Mouse (Mus musculus) 3T3-L1 (cell line): Measurements from ENCODE around the gene BC025920.

Experiments
- DNase-seq: peaks from one replicate; pipeline ENCODE4 v3.0.0-alpha.2; 2015; ENCODE audit warnings: low read depth, low spot score

BC025920 gene

DNA sequence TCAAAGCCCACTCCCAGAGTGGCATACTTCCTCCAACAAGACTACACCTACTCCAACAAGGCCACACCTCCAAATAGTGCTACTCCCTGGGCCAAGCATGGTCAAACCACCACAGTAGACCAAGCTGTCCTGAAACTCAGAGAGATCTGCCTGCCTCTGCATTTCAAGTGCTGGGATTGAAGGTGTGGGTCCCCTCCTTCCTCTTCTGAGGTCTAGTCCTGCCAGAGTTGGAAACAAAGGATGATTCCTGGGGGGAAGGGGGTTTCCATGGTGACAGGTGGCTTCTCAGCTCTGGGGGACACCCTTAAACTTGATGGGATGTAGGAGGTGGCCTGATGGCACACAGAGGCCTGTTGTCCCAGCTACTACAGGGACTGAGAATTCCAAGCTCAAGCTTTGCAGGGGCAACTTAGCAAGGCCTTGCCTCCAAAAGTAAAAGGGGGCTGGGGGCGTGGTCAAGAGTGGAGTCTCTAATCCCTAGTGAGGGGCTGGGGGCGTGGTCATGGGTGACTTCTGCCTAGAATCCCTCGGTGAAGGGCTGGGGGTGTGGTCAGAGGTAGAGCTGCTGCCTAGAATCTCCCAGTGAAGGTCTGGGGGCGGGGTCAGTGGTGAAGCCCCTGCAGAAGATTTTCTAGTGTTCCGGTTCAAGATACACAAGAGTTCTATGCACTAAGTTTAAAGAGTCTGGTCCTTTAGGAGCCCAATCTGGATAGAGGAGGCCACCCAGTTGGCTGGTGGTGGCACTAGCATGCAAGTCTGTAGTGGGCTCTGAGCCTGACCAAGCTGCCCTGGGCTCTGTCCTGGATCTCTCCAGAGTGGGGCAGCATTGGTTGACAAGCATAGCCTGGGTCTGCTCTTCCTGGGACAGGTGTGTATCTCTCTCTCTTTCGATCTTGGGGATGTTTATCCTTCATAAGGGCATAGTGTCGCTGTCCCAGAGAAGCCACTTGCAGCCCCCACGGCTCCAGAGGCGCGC is 31.7 kb upstream of the BC025920 start, which contains the start of gene Tle2:
Gene Tle2 (plus strand): TSS at position 481 of the 976 bp plus-strand sequence.
- no peak for DNase-seq

GRCm38 (mm10) chr10:81575208-81575631 is 30.9 kb upstream of the BC025920 start:
- DNase-seq: no peak

DNA sequence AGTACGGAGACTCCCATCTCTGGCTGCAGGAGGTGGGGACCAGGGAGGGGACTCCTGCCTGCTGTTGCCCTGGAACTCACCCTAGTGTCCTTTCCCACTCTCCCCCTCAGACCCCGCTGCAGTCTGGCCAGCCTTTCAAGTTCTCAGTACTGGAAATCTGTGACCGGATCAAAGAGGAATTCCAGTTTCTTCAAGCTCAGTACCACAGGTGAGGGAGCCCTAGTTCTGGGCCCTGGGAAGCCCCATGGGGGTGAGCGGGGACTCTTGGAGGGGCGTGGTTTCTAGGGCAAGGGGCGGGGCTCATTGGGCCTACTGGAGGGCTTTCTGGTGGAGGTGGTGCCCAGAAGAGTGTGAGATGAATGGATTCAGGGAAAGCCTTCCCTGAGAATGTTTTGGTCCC is 30.4 kb upstream of the BC025920 start:
- peak; percentile 54 for DNase-seq

GRCm38 (mm10) chr10:81579967-81580366 is 26.1 kb upstream of the BC025920 start:
- no peak for DNase-seq

GRCm38 (mm10) chr10:81580441-81581070 is 25.5 kb upstream of the BC025920 start:
- no peak for DNase-seq

DNA sequence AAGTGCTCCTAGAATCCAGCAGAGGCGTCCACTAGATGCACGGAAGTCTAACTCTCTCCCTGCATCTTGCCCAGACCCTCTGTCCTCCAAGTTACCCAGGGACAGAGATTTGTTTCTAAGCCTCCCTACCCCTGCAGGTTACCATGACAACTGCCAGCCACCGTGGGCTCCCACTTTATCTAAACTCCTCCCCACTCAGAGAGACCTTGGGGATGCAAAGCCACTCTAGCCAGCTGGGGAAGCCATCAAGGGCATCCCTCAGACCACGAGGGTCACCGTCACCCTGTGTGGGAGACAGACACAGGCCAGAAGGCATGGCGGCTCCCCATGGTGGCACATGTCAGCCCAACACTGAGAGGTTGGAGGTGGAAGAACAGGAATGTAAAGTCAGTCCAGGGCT is 22.7 kb upstream of the BC025920 start:
- no peak for DNase-seq

DNA sequence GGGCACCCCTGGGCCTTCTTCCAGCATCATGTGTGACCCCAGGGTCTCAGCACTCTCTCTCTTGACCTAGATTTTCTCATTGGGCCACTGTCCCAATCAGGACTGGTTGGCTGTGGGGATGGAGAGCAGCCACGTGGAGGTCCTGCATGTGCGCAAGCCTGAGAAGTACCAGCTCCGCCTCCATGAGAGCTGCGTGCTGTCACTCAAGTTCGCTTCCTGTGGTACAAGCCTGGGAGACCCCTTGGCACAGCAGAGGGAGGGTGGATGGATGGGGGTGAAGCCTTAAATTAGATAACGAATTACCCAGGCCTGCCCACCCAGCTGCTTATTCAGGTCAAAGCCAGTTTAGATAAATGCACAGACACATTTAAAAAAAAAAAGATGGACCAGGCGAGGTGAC is 17.3 kb upstream of the BC025920 start:
- no peak for DNase-seq

- peak; percentile 33 for DNase-seq
Measured at GRCm38 (mm10) chr10:81591846-81592245, 14.2 kb upstream of the BC025920 start.

GRCm38 (mm10) chr10:81592631-81593030 is 13.4 kb upstream of the BC025920 start:
- no peak for DNase-seq

DNA sequence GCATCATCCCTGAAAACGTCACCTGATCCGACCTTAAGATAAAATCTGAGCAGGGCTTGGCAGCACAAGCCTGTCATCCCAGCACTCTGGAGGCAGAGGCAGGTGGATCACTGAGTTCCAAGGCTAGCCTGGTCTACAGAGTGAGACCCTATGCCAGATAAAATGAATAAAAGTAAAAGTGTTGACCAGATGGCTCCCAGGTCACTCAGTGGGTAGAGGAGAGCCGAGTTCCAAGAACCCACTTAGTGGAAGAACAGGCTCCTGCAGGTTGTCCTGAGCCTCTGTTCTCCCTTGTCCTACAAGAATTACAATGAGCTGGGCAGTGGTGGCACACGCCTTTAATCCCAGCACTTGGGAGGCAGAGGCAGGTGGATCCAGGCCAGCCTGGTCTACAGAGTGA is 12.8 kb upstream of the BC025920 start:
- no peak for DNase-seq

DNA sequence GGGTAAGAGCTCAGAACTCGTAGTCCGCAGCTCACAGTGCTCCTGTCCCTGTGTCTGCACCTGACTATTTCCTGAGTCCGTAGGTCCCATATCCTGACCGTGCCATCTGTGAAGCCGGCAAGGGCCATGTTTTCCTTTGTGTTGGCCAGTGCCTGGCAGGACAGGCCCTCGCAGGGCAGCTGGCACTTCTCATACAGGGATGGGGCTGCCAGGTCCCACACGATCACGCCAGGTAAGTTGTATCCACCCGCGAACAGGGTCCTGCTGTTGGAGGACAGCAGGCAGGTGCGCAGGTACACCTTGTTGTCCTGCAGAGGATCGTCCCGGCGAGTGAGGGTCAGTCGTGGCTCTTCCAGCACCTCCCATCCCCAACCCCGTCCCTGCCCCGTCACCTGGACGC is 12.1 kb upstream of the BC025920 start:
- no peak for DNase-seq

DNA sequence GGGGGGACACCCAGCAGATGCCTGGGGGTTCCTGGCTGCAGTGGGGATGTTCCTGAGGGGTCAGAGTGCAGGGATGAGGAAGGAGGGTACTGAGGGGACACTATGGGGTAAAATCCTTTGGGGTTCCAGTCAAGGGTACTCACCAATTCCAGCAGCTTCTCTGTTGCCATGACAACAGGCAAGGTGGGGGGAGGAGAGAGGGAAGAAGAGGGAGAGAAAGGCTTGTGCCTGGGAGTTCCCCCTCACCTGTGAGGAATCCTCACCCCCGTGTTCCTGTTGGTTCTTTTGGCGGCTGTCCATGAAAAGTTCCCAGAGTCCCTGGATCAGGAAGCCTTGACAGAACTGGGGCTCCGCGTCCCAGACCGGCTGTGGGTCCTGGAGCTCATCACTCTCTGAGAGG is 10.5 kb upstream of the BC025920 start:
- DNase-seq: no peak

GRCm38 (mm10) chr10:81596611-81597010 is 9.5 kb upstream of the BC025920 start:
- DNase-seq: peak; percentile 94

DNA sequence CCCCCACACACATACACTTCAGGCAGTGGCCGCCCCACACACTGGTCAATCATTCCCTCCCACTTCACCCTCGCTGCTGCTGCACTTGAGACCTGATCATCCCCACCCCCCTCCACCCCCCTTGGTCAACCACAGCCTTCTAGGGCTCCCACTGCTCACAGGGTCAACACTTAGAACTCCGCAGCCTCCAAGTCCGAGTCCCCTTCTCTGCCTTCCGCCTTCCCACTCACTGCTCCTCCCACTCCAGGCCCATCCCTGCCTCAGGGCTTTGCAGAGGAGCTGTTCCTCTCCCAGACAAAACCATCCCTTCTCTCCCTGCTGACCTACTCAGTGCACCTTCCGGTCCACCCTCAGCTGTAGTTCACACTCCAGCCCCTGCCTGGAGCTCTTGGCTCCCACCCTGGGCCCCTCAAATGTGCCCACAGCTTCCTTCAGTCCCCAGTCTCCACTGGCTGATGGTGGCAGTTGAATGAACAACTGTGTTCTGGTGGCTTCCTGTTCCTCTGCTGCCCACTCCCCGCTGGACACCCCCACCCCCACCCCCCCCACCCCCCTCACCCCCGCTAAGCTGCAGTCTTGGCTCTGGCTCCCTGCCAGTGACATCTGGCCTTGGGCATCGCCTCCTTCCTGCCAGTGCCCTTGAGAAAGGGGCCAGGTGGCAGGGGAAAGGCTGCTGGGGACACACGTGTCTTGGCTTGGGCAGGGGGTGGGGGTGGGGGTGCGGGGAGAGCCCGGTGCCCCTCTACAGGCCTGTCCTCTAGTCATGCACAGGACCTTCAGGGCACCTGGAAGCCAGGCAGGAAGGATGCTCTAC is 8.7 kb upstream of the BC025920 start:
- DNase-seq: peak; percentile 96

DNA sequence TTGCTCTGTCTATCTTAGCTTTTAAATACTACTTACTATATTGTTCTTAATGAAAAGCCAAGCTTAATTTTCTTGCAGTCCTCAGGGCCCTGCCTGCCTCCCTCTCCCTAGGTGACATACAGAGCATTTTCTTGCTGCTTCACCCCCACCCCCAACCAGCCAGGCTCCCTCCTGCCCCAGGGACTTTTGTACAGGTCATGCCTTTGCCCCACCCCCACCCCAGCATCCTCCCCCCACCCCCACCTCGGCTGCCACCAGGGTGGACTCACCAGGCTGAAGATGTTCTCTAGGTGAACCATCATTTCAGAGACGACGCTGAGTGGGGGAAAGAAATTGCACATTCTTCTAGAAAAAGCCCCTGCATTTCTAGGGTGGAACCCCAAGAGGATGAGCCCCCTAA is 7.7 kb upstream of the BC025920 start:
- DNase-seq: no peak

DNA sequence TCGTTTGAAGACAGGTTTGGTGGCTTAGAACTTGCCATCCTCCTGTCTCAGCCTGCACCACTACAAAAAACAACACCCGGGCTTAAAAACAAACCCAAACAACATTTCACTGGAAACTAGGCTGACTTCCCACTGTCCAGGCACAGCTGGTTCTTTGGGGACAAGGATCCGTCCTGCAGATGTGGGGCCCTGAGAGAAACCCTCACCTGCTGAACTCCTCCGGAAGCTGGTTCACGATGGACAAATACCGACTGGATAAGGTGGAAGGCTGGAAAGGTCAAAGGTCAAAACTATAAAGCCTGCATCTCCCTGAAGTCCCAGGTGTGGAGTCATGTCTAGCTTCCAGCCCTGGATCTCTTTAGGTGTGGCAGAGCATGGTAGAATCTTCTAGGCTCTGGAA is 7.2 kb upstream of the BC025920 start:
- no peak for DNase-seq

DNA sequence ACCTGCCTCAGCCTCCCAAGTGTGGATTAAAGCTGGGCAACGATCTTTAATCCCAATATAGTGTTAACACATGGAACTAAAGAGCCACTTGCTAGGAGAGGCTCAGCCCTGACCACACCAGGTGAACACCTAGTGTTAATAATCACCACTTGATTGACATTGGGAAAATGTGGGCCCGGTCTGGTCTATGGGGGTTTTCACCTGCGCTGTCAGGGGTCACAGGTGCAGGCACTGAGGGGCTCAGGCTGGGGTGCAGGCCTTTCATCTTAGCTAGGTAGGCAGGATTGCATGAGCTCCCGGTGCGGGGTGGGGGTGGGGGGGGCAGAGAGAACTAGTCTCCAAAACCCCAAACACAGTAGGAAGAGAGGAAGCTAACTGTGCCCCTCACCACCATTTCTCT is 6.4 kb upstream of the BC025920 start:
- no peak for DNase-seq

- DNase-seq: no peak
Measured at GRCm38 (mm10) chr10:81600096-81600495, 6.0 kb upstream of the BC025920 start.

GRCm38 (mm10) chr10:81600738-81601203 is 5.3 kb upstream of the BC025920 start, which contains the start of gene Tle6:
Gene Tle6 (minus strand): TSS chr10:81601073.
- peak; percentile 78 for DNase-seq

GRCm38 (mm10) chr10:81601396-81601905 is 4.6 kb upstream of the BC025920 start:
- DNase-seq: no peak

- DNase-seq: peak; percentile 78
Measured at GRCm38 (mm10) chr10:81602741-81603151, 3.3 kb upstream of the BC025920 start.
